Mouse (Mus musculus) forebrain, embryonic 14.5 days (tissue): Measurements from ENCODE around the gene Ppme1. TPM values are rescaled to one million over a fixed set of nuclear protein-coding genes. Genes with fewer than 3 reads are reported as not detected.

Source experiments
- ATAC-seq: fragments of 200-750 bp; cut with Nextera tagmentation; 2 replicates; pipeline ENCODE4 v1.8.0; 2017; ENCODE audit warnings: mild to moderate bottlenecking, moderate library complexity
- DNase-seq: peaks from one replicate; pipeline ENCODE4 v3.0.0-alpha.2; 2015; ENCODE audit warnings: low spot score
- H3K27ac ChIP-seq: fragments of 300-500 bp; sonication (generic); 2 replicates; pipeline ENCODE4 v1.5.1; 2014; ENCODE audit warnings: low read depth, mild to moderate bottlenecking, control low read depth, low read length, moderate library complexity
- H3K27me3 ChIP-seq: fragments of 300-500 bp; sonication (generic); replicated peaks from 2 replicates; pipeline ENCODE4 v1.6.1; 2014; ENCODE audit warnings: low read length, control low read depth, mixed read lengths; ENCODE audit not compliant: control insufficient read depth, insufficient read depth
- H3K36me3 ChIP-seq: fragments of 300-500 bp; sonication (generic); 2 replicates; pipeline ENCODE4 v1.6.1; 2014; ENCODE audit warnings: low read length, control low read depth; ENCODE audit not compliant: control insufficient read depth, insufficient read depth
- H3K4me1 ChIP-seq: fragments of 300-500 bp; sonication (generic); 2 replicates; pipeline ENCODE4 v1.6.1; 2014; ENCODE audit warnings: antibody characterized with exemption, low read length, control low read depth; ENCODE audit not compliant: control insufficient read depth, insufficient read depth
- H3K4me2 ChIP-seq: fragments of 300-500 bp; sonication (generic); 2 replicates; pipeline ENCODE4 v1.6.1; 2014; ENCODE audit warnings: mild to moderate bottlenecking, control low read depth, low read length
- H3K4me3 ChIP-seq: fragments of 300-500 bp; sonication (generic); 2 replicates; pipeline ENCODE4 v1.5.1; 2014; ENCODE audit warnings: low read depth, low read length, control low read depth
- H3K9ac ChIP-seq: fragments of 300-500 bp; sonication (generic); 2 replicates; pipeline ENCODE4 v1.6.1; 2014; ENCODE audit warnings: mild to moderate bottlenecking, low read length, control low read depth, moderate library complexity
- H3K9me3 ChIP-seq: fragments of 300-500 bp; sonication (generic); replicated peaks from 2 replicates; pipeline ENCODE4 v1.6.1; 2016; ENCODE audit warnings: low read length, control low read depth, mixed read lengths; ENCODE audit not compliant: control insufficient read depth
- WGBS: fragments of 180-500 bp; shearing (Covaris S2); extraction: QIAGEN DNeasy Blood & Tissue Kit; methylation state at CpG from one replicate; pipeline ENCODE4 v1.1.7; 2014; 5-methylcytosine and 5-hydroxymethylcytosine counted together
- polyA plus RNA-seq: library from polyadenylated mRNA; unstranded; fragments of >200 nt; fragmentation: Nextera tagmentation; extraction: Ambion mirVana; gene quantifications from 2 replicates; pipeline ENCODE4 v1.2.1, GENCODE M21; 2014

The Ppme1 gene
- polyA plus RNA-seq, 1 experiment from 2014 or later: 120 TPM

GRCm38 (mm10) chr7:100279803-100280202 is 92.3 kb downstream of the Ppme1 start:
- DNase-seq: peak; percentile 85

More at GRCm38 (mm10) chr7:100279803-100280202, 92.3 kb downstream of the Ppme1 start:
- Histone ChIP-seq H3K27ac (no peak overlapping the region), H3K4me1 (no peaks in the 10 kb centered on the region), H3K36me3 (0 out of 2 replicates have a peak, but pooled peaks cover under 1% of the 10 kb centered on the region), H3K27me3 (0 out of 2 replicates have a peak, but pooled peaks cover 3% of the 10 kb centered on the region), H3K9me3 (no peaks in the 10 kb centered on the region), H3K4me2 (no peak overlapping the region), H3K4me3 (no peak overlapping the region), H3K9ac (no peak overlapping the region)
- no peak for ATAC-seq
- 0% methylated on average over 1 of the region's 1 CpGs for WGBS

Other genes starting within 250 kb of the Ppme1 start
- 19.6 and 24.0 TPM in 2 replicates for gene Lipt2, start 213.0 kb downstream of the Ppme1 start, polyA plus RNA-seq
- 0.58 and 0.91 TPM in 2 replicates for gene Kcne3, start 195.8 kb downstream of the Ppme1 start, polyA plus RNA-seq
- gene Pgm2l1, start 144.9 kb downstream of the Ppme1 start, polyA plus RNA-seq: 9.2 and 13.2 TPM in 2 replicates
- gene P4ha3, start 86.8 kb downstream of the Ppme1 start, polyA plus RNA-seq: 1.5 and 2.8 TPM in 2 replicates
- 25.7 and 31.7 TPM in 2 replicates for gene C2cd3, start 74 bp downstream of the Ppme1 start, polyA plus RNA-seq
- gene Ucp3, start 100.7 kb upstream of the Ppme1 start, polyA plus RNA-seq: not detected in 2 replicates
- 42.5 and 55.0 TPM in 2 replicates for gene Ucp2, start 121.0 kb upstream of the Ppme1 start, polyA plus RNA-seq
- gene Dnajb13, start 142.7 kb upstream of the Ppme1 start, polyA plus RNA-seq: 4.6 and 5.0 TPM in 2 replicates
- 13.7 and 19.0 TPM in 2 replicates for gene Coa4, start 164.8 kb upstream of the Ppme1 start, polyA plus RNA-seq
- 188 and 208 TPM in 2 replicates for gene Rab6a, start 235.1 kb upstream of the Ppme1 start, polyA plus RNA-seq
- 82.8 and 85.1 TPM in 2 replicates for gene Mrpl48, start 236.0 kb upstream of the Ppme1 start, polyA plus RNA-seq